Mouse (Mus musculus) kidney, adult 2 months (tissue): ENCODE data around the gene Atp6v0c.
"Not testable (repeated sequence)": the region's sequence is repeated elsewhere in the genome, so short reads cannot be mapped to it uniquely, and the experiment has no call there.

ENCODE experiments used
- CTCF ChIP-seq: fragments of 200-500 bp; conservative IDR thresholded peaks from 2 replicates; pipeline ENCODE4 v1.5.1; 2011; ENCODE audit warnings: low read depth, mild to moderate bottlenecking, control low read depth, low read length, moderate library complexity, mixed read lengths; ENCODE audit not compliant: insufficient read depth, insufficient read length
- POLR2A ChIP-seq: fragments of 200-500 bp; IDR thresholded peaks from one replicate; pipeline ENCODE4 v1.6.1; 2011; ENCODE audit warnings: low read depth, low read length, control low read depth

- not testable (repeated sequence) for TF ChIP-seq CTCF, POLR2A
Measured at GRCm38 (mm10) chr17:24129246-24129645, 40.3 kb downstream of the Atp6v0c start.
